Mouse (Mus musculus) liver, postnatal 0 days (tissue): ENCODE results near the gene Kat2b. TPM values are rescaled to one million over a fixed set of nuclear protein-coding genes. Genes with fewer than 3 reads are reported as not detected.
"Not testable (repeated sequence)": the region's sequence is repeated elsewhere in the genome, so short reads cannot be mapped to it uniquely, and the experiment has no call there.

Experiments
- ATAC-seq: fragments of 200-750 bp; cut with Nextera tagmentation; 2 replicates; pipeline ENCODE4 v1.8.0; 2017; ENCODE audit warnings: mild to moderate bottlenecking, moderate library complexity
- DNase-seq: peaks from one replicate; pipeline ENCODE4 v3.0.0-alpha.2; 2016
- H3K27ac ChIP-seq: fragments of 300-500 bp; sonication (generic); 2 replicates; pipeline ENCODE4 v1.5.1; 2014; ENCODE audit warnings: antibody characterized with exemption, moderate library complexity, mild to moderate bottlenecking, low read depth
- H3K27me3 ChIP-seq: fragments of 300-500 bp; sonication (generic); 2 replicates; pipeline ENCODE4 v1.6.1; 2014; ENCODE audit warnings: low read length, control low read depth, mixed read lengths; ENCODE audit not compliant: insufficient read depth
- H3K36me3 ChIP-seq: fragments of 300-500 bp; sonication (generic); replicated peaks from 2 replicates; pipeline ENCODE4 v1.6.1; 2014; ENCODE audit warnings: mild to moderate bottlenecking, control low read depth, low read length, moderate library complexity, mixed read lengths; ENCODE audit not compliant: insufficient read depth
- H3K4me1 ChIP-seq: fragments of 300-500 bp; sonication (generic); 2 replicates; pipeline ENCODE4 v1.6.1; 2014; ENCODE audit warnings: antibody characterized with exemption, mild to moderate bottlenecking, control low read depth; ENCODE audit not compliant: insufficient read depth
- H3K4me2 ChIP-seq: fragments of 300-500 bp; sonication (generic); 2 replicates; pipeline ENCODE4 v1.6.1; 2014; ENCODE audit warnings: low read depth, mild to moderate bottlenecking, low read length, moderate library complexity, mixed read lengths
- H3K4me3 ChIP-seq: fragments of 300-500 bp; sonication (generic); 2 replicates; pipeline ENCODE4 v1.5.1; 2014; ENCODE audit warnings: low read depth, low read length
- H3K9ac ChIP-seq: fragments of 300-500 bp; sonication (generic); replicated peaks from 2 replicates; pipeline ENCODE4 v1.6.1; 2014; ENCODE audit warnings: mild to moderate bottlenecking, moderate library complexity
- H3K9me3 ChIP-seq: fragments of 300-500 bp; sonication (generic); 2 replicates; pipeline ENCODE4 v1.6.1; 2016; ENCODE audit warnings: mild to moderate bottlenecking, control low read depth, low read length, mixed read lengths
- CTCF ChIP-seq: sonication (generic); IDR thresholded peaks from 2 replicates; pipeline ENCODE4 v1.5.1; 2016; ENCODE audit warnings: antibody characterized with exemption, low read depth
- EP300 ChIP-seq: IDR thresholded peaks from 2 replicates; pipeline ENCODE4 v1.6.1; 2016; ENCODE audit warnings: antibody characterized with exemption, low read depth, mild to moderate bottlenecking
- WGBS: fragments of 180-500 bp; shearing (Covaris S2); extraction: QIAGEN DNeasy Blood & Tissue Kit; methylation state at CpG from one replicate; pipeline ENCODE4 v1.1.7; 2014; ENCODE audit not compliant: insufficient replicate concordance; 5-methylcytosine and 5-hydroxymethylcytosine counted together
- polyA plus RNA-seq: library from polyadenylated mRNA; unstranded; fragments of >200 nt; fragmentation: Nextera tagmentation; extraction: Ambion mirVana; gene quantifications from 2 replicates; pipeline ENCODE4 v1.2.1, GENCODE M21; 2015

The Kat2b gene
- polyA plus RNA-seq, 1 experiment from 2014 or later = 6.2 TPM

- WGBS = 45% methylated on average over 1 of the region's 1 CpGs
- no peak overlapping the region for H3K4me2 ChIP-seq
- no peaks in the 10 kb centered on the region for H3K27me3 ChIP-seq
- DNase-seq (no peak), ATAC-seq (no peak)
- TF ChIP-seq CTCF (no peak), EP300 (no peak)
- H3K36me3 ChIP-seq = no peaks in the 10 kb centered on the region
- H3K4me1 ChIP-seq = no peaks in the 10 kb centered on the region
- no peak overlapping the region for H3K9ac ChIP-seq
- H3K9me3 ChIP-seq = no peaks in the 10 kb centered on the region
- no peak overlapping the region for H3K4me3 ChIP-seq
- no peak overlapping the region for H3K27ac ChIP-seq
These were observed 151.8 kb downstream of the Kat2b start for GRCm38 (mm10) chr17:53718474-53718873.

- not testable (repeated sequence) for H3K4me3 ChIP-seq, H3K36me3 ChIP-seq, DNase-seq, H3K27me3 ChIP-seq, H3K4me1 ChIP-seq, ATAC-seq, H3K9me3 ChIP-seq, H3K27ac ChIP-seq, H3K9ac ChIP-seq, H3K4me2 ChIP-seq
- 82% methylated on average over 3 of the region's 3 CpGs for WGBS
These were observed 152.3 kb downstream of the Kat2b start for GRCm38 (mm10) chr17:53718916-53719315.

Other genes with a start within 250 kb of the Kat2b start
- gene Efhb, start 103.5 kb upstream of the Kat2b start, polyA plus RNA-seq = 0.09 and 0.11 TPM in 2 replicates
- 32.6 and 35.2 TPM in 2 replicates for gene Rab5a, start 87.6 kb upstream of the Kat2b start, polyA plus RNA-seq
- not detected in 2 replicates for gene Pp2d1, start 27.4 kb upstream of the Kat2b start, polyA plus RNA-seq
- gene Sgo1, start 122.5 kb downstream of the Kat2b start, polyA plus RNA-seq = 21.4 and 24.6 TPM in 2 replicates